Mouse (Mus musculus): ENCODE measurements at regions not wholly inside any gene's neighbourhood (a gene's known extent, or its start where the extent isn't known, plus 50 kb on each side); places are given as distances from the start of the nearest gene placed in this dataset.

DNA sequence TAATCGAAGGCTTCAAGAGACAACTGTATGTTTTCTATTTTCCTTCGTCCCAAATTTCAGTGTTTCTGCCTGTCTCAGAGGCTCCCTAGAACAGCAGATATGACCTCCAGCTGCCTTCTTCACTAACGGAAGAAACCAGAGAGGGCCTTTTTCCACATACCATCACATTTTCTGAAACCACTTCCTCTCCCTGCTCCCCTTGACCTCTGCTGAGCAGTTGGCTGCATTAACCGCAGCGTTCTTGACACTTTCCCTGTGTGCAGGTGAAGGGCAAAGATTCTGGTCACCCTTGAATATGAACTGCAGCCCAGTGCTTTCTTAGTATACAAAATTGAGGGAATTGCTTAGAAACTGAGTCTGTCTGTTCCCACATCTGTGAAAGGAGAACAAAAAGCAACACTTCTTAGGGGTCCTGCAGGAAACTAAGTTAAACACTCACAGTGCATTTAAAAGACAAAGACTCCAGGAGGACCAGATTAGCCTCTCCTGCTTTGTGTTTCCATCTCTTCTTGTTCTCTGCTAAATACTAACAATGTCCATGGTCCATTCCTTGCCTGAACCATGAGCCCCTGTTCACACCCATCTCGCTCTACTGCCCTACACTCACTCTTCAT is 98.4 kb downstream of the Akap11 start:
- H3K27ac ChIP-seq = no peak overlapping the region
- no peak for TF ChIP-seq CTCF (conservative IDR thresholded peaks at IDR 0.05)
- no peak for DNase-seq (ENCODE audit: low spot score in 2 of 2)
- no peak overlapping the region for H3K4me3 ChIP-seq

- no peak overlapping the region for H3K4me3 ChIP-seq
- no peak for DNase-seq (ENCODE audit: low spot score in 2 of 2)
- H3K27ac ChIP-seq = no peak overlapping the region
- TF ChIP-seq CTCF (conservative IDR thresholded peaks at IDR 0.05) = no peak
Observed at GRCm38 (mm10) chr14:78436586-78436985, 100.0 kb downstream of the Akap11 start.

DNA sequence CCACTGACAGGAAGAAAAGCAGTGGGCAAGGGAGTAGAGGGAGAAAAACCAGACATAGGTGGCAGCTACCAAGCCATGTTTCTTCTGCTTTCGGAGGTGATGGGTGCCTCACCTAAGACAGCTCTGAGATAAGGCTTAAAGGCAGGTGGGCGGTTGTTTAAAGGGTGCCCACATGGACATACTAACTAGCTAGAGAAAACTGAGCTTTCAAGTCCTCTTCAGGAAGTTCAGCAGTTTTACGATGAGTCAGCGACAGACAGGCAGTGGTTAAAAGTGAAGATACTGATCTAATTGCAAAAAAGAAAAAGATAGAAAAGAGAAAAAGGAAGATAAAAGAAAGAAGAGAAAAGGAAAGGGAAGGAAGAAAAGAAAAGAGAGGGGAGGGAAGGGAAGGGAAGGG is 100.6 kb downstream of the Akap11 start:
- Histone ChIP-seq H3K4me3 (no peak overlapping the region), H3K27ac (no peak overlapping the region)
- no peak for DNase-seq (ENCODE audit: low spot score in 2 of 2)
- TF ChIP-seq CTCF (conservative IDR thresholded peaks at IDR 0.05) = no peak

DNA sequence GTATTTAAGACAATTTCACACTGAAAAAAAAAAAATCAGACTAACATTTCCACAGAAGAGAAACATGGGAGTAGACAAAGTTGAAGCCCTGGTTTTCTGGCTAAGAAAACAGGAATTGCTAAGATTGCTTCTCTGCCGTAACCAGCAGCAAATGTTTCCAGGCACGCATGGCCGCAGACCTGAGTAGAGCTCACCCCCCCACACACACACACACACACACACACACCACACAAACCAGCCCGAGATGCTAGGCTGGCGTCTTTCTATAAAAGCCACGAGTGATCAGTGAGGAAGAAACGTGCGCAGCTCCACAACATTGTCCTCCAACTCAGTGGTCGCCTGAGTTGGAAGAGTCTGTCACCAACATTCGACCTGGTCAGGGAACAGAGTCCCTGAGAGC is 101.0 kb downstream of the Akap11 start:
- Histone ChIP-seq H3K27ac (no peak overlapping the region), H3K4me3 (no peak overlapping the region)
- no peak for TF ChIP-seq CTCF (conservative IDR thresholded peaks at IDR 0.05)
- DNase-seq (ENCODE audit: low spot score in 2 of 2) = no peak

GRCm38 (mm10) chr14:78434753-78435152 is 101.9 kb downstream of the Akap11 start:
- no peak overlapping the region for H3K4me3 ChIP-seq
- DNase-seq (ENCODE audit: low spot score in 2 of 2) = no peak
- no peak for TF ChIP-seq CTCF (conservative IDR thresholded peaks at IDR 0.05)
- no peak overlapping the region for H3K27ac ChIP-seq

GRCm38 (mm10) chr14:78434126-78434525 is 102.5 kb downstream of the Akap11 start:
- DNase-seq (ENCODE audit: low spot score in 2 of 2) = no peak
- peak; percentile 35 for TF ChIP-seq CTCF (conservative IDR thresholded peaks at IDR 0.05)
- Histone ChIP-seq H3K4me3 (no peak overlapping the region), H3K27ac (no peak overlapping the region)

DNA sequence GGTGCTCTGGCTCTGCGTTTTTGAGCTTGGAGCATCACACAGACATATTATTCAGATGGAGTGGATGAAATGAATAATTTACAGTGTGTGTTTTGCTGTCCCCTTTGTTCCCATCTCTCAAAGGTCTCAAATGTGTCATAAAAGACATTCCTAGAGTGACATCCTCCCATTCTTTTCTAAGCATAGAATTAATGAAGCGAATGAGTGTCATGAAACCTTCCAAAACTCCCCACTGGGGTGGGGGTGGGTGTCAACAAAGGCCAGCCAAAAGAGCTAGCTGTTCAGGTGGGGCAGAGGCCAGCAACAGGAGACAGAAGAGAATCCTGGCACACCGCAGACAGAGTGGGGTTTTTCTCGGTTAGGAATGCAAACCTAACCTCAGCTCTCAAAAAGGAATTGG is 104.1 kb downstream of the Akap11 start:
- Histone ChIP-seq H3K4me3 (no peak overlapping the region), H3K27ac (no peak overlapping the region)
- DNase-seq (ENCODE audit: low spot score in 2 of 2) = no peak
- no peak for TF ChIP-seq CTCF (conservative IDR thresholded peaks at IDR 0.05)

DNA sequence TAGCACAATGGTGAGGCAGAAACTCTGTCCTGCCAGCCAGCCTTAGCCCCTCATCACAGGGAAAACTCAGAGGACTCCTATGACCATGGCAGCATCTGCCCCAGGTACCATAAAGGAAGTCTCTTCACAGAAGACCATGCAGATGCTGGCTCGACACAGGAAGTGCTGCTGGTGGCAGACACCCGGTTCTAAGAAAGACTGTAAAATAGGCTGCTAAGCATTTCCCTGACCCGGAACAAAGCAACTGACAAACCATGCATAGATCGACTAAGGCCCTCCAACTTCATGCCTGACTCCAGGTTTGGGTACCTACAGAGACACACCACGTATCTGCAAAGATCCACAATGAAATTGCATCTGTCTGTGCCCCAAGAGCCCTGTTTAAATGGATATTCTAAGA is 104.7 kb downstream of the Akap11 start:
- H3K27ac ChIP-seq = no peak overlapping the region
- DNase-seq (ENCODE audit: low spot score in 2 of 2) = no peak
- TF ChIP-seq CTCF (conservative IDR thresholded peaks at IDR 0.05) = no peak
- H3K4me3 ChIP-seq = no peak overlapping the region

DNA sequence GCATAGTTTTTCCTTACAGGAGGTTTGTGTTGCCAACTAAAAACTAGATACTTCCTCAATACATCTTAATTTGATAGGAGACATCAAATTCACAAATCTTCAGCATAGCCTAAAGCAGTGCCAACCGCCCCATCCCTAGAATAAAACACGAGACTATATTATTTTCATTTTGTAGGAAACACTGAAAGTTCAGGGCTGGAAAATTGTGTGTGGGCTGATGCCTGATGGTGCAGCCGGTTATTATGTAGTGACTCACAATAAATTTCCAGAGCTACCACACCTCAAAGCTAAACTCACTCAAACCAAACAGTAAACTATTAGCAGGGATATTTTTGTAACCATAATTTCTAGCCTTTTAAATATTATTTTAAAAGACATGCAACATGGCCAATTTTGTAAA is 105.2 kb downstream of the Akap11 start:
- TF ChIP-seq CTCF (conservative IDR thresholded peaks at IDR 0.05) = no peak
- peak; percentile 17 to 76 for DNase-seq (ENCODE audit: low spot score in 2 of 2)
- H3K4me3 ChIP-seq = no peak overlapping the region
- H3K27ac ChIP-seq = no peak overlapping the region; the same call in 1 of the 2 replicates

GRCm38 (mm10) chr14:78428233-78429019 is 108.2 kb downstream of the Akap11 start:
- Histone ChIP-seq H3K27ac (no peak overlapping the region), H3K4me3 (no peak overlapping the region)
- peak in 1 of 2 experiments; percentile 13 for DNase-seq (ENCODE audit: low spot score in 2 of 2)
- TF ChIP-seq CTCF (conservative IDR thresholded peaks at IDR 0.05) = no peak

DNA sequence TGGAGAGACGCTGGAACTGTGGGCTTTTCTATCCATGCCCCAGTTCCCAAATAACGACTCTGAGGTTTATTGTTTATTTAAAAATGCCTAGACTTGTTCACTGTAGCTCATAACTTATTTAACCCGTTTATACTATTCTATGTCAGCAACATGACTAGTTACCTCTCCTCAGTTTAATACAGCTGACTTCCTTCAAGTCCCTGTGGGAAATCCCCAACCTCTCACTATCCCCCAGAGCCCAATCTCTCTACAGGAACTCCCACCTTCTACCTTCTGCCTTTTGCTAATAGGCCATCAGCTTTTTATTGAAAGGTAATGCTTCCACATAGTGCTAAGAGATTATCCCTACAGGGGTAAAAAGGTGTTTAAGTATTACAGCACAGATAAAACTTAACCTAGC is 109.5 kb downstream of the Akap11 start:
- TF ChIP-seq CTCF (conservative IDR thresholded peaks at IDR 0.05) = no peak
- no peak overlapping the region for H3K27ac ChIP-seq
- DNase-seq (ENCODE audit: low spot score in 2 of 2) = no peak
- no peak overlapping the region for H3K4me3 ChIP-seq

DNA sequence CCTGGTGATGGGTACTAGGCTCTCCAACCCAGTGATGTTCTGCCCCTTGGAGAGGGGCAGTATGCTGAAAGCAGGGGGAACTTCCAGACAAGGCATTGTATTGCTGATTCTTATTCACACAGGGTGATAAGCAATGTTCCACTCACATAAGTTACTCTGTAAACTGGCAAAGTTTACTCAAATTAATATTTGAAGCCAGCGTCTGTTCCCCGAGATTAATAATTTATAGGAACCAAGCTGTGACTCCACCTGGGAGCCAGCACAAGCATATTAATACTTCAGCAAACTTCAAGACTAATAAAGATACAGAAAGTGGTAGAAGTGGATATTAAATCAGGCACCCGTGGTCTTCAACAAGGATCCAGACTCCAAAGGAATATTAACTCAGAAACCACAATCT is 114.0 kb downstream of the Akap11 start:
- DNase-seq (ENCODE audit: low spot score in 2 of 2) = no peak
- Histone ChIP-seq H3K27ac (no peak overlapping the region), H3K4me3 (no peak overlapping the region)
- no peak for TF ChIP-seq CTCF (conservative IDR thresholded peaks at IDR 0.05)

DNA sequence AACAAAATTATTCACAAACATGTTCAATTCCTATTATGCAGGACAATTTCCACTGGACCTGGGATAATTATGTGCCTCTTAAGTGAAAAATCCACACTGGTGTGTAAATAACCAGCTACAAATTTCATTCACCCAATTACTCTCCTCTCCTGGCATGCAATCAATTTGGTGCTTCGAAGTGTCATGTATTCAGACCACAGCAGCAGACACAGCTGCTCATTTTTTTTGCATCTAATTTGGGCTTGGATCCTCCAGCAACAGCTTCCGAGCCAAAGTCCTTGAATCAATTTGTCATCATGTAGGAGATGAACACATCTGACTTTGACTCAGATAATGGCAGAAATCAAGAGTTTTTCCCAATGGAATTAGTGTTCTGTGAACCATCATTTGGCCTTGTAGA is 113.1 kb upstream of the Tnfsf11 start:
- no peak for DNase-seq (ENCODE audit: low spot score in 2 of 2)
- H3K4me3 ChIP-seq = no peak overlapping the region

DNA sequence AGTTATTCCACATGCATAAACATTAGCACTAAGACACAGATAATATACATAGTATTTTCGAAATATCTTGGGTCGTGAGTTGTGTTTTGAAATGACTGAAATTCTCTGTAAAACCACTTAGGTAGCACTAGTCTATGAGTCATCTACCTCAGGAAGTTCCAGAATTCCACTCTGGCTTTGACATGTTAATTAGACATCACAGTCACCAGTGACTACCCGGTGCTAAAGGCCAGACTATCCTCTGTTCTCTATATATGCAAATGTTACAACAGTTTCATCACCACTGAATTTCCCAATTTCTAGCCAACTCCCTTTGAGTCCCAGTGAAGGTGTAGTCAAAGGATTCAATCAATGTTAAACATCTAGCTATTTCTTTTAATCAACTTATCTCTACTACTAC is 112.3 kb upstream of the Tnfsf11 start:
- no peak for TF ChIP-seq CTCF (conservative IDR thresholded peaks at IDR 0.05)
- no peak for DNase-seq (ENCODE audit: low spot score in 2 of 2)
- no peak overlapping the region for H3K4me3 ChIP-seq
- H3K27ac ChIP-seq = no peak overlapping the region

More for the DNA sequence above, 113.1 kb upstream of the Tnfsf11 start:
- no peak for TF ChIP-seq CTCF (conservative IDR thresholded peaks at IDR 0.05)
- H3K27ac ChIP-seq = no peak overlapping the region
